Mouse (Mus musculus) A20 (cell line): ENCODE measurements around the gene Anp32e.
"Not testable (repeated sequence)": the region's sequence is repeated elsewhere in the genome, so short reads cannot be mapped to it uniquely, and the experiment has no call there.

Source experiments
- DNase-seq: peaks from one replicate; pipeline ENCODE4 v3.0.0-alpha.2; 2011; ENCODE audit warnings: low read depth, low spot score

The Anp32e gene

GRCm38 (mm10) chr3:95928658-95929503 lies at the start of gene Anp32e:
Gene Anp32e (plus strand): TSS chr3:95929246.
- peak; percentile 98 for DNase-seq

GRCm38 (mm10) chr3:95881979-95882815 lies 46.8 kb upstream of the Anp32e start, which contains the start of gene Ciart:
Gene Ciart (minus strand): TSS chr3:95882251.
- no peak for DNase-seq

GRCm38 (mm10) chr3:95882816-95883425 lies 46.1 kb upstream of the Anp32e start:
- DNase-seq, result no peak

- no peak for DNase-seq
These were observed 44.6 kb upstream of the Anp32e start for GRCm38 (mm10) chr3:95884400-95884799.

GRCm38 (mm10) chr3:95887596-95887995 lies 41.5 kb upstream of the Anp32e start:
- DNase-seq, result no peak

GRCm38 (mm10) chr3:95889664-95890063 lies 39.4 kb upstream of the Anp32e start:
- no peak for DNase-seq

- DNase-seq, result peak; percentile 76
These were observed 37.6 kb upstream of the Anp32e start, which contains the start of gene BC028528 for GRCm38 (mm10) chr3:95891211-95892065. Gene BC028528 (minus strand): TSS chr3:95892005.

GRCm38 (mm10) chr3:95892066-95893052 lies 36.7 kb upstream of the Anp32e start:
- DNase-seq, result no peak

GRCm38 (mm10) chr3:95893126-95893525 lies 35.9 kb upstream of the Anp32e start:
- DNase-seq, result no peak

GRCm38 (mm10) chr3:95893606-95894316 lies 35.3 kb upstream of the Anp32e start, which contains the start of gene Aph1a:
Gene Aph1a (plus strand): TSS chr3:95893969.
- DNase-seq, result peak; percentile 98

GRCm38 (mm10) chr3:95894317-95895160 lies 34.5 kb upstream of the Anp32e start:
- peak; percentile 48 for DNase-seq

GRCm38 (mm10) chr3:95895501-95895900 lies 33.5 kb upstream of the Anp32e start:
- not testable (repeated sequence) for DNase-seq

- DNase-seq, result no peak
These were observed 29.1 kb upstream of the Anp32e start for GRCm38 (mm10) chr3:95899800-95900524.

GRCm38 (mm10) chr3:95901616-95902372 lies 27.3 kb upstream of the Anp32e start:
- DNase-seq, result no peak

GRCm38 (mm10) chr3:95902373-95902625 lies 26.7 kb upstream of the Anp32e start:
- no peak for DNase-seq

GRCm38 (mm10) chr3:95902643-95903042 lies 26.4 kb upstream of the Anp32e start:
- no peak for DNase-seq
